Mouse (Mus musculus) neural tube, embryonic 15.5 days (tissue): Measurements from ENCODE around the gene Pde7b. TPM values are rescaled to one million over a fixed set of nuclear protein-coding genes. Genes with fewer than 3 reads are reported as not detected.

Experiments
- ATAC-seq: fragments of 200-750 bp; cut with Nextera tagmentation; 2 replicates; pipeline ENCODE4 v1.8.0; 2017; ENCODE audit warnings: mild to moderate bottlenecking, moderate TSS enrichment, moderate library complexity; ENCODE audit not compliant: low FRiP score
- H3K27ac ChIP-seq: fragments of 300-500 bp; sonication (generic); replicated peaks from 2 replicates; pipeline ENCODE4 v1.5.1; 2015; ENCODE audit warnings: mild to moderate bottlenecking, inconsistent platforms
- H3K27me3 ChIP-seq: fragments of 300-500 bp; sonication (generic); replicated peaks from 2 replicates; pipeline ENCODE4 v1.6.1; 2015; ENCODE audit warnings: inconsistent platforms
- H3K36me3 ChIP-seq: fragments of 300-500 bp; sonication (generic); 2 replicates; pipeline ENCODE4 v1.6.1; 2015; ENCODE audit warnings: inconsistent platforms
- H3K4me1 ChIP-seq: fragments of 300-500 bp; sonication (generic); 2 replicates; pipeline ENCODE4 v1.6.1; 2015; ENCODE audit warnings: inconsistent platforms
- H3K4me2 ChIP-seq: fragments of 300-500 bp; sonication (generic); 2 replicates; pipeline ENCODE4 v1.6.1; 2015; ENCODE audit warnings: inconsistent platforms, mild to moderate bottlenecking, moderate library complexity
- H3K4me3 ChIP-seq: fragments of 300-500 bp; sonication (generic); replicated peaks from 2 replicates; pipeline ENCODE4 v1.5.1; 2015; ENCODE audit warnings: mild to moderate bottlenecking, inconsistent platforms
- H3K9ac ChIP-seq: fragments of 300-500 bp; sonication (generic); replicated peaks from 2 replicates; pipeline ENCODE4 v1.6.1; 2015; ENCODE audit warnings: mild to moderate bottlenecking, inconsistent platforms
- H3K9me3 ChIP-seq: fragments of 300-500 bp; sonication (generic); replicated peaks from 2 replicates; pipeline ENCODE4 v1.6.1; 2016; ENCODE audit warnings: inconsistent platforms
- WGBS: fragments of 180-500 bp; shearing (Covaris S2); methylation state at CpG from one replicate; pipeline ENCODE4 v1.1.7; 2015; ENCODE audit warnings: mixed read lengths; 5-methylcytosine and 5-hydroxymethylcytosine counted together
- polyA plus RNA-seq: library from polyadenylated mRNA; unstranded; fragments of >200 nt; fragmentation: Nextera tagmentation; extraction: Ambion mirVana; gene quantifications from 2 replicates; pipeline ENCODE4 v1.2.1, GENCODE M21; 2015

Pde7b gene
- polyA plus RNA-seq, 1 experiment from 2014 or later: 3.9 TPM

DNA sequence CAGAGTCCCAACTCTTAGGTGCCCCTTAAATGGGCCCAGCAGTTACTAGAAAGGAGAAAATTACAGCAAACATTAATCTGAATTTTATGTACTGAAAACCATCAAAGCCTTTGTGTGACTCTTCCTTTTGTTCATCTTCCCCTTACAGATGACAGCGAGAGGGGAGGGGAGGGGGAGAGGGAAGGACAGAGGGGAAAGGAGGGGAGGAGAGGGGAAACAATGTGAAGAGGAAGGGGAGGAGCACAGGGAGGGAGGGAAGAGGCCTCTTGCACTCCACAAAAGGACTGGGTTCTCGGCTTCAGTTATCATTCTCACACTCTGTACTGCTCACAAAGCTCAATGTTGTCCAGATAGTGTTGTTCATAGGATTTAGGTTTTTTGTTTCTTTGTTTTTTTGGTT, 5.7 kb downstream of the Pde7b start:
- 25% methylated on average over 2 of the region's 2 CpGs for whole genome bisulfite sequencing
- Histone ChIP-seq H3K9me3 (no peaks in the 10 kb centered on the region), H3K27me3 (no peaks in the 10 kb centered on the region), H3K4me2 (no peak overlapping the region), H3K36me3 (no peaks in the 10 kb centered on the region), H3K4me1 (peaks cover 13% of the 10 kb centered on the region), H3K4me3 (no peak overlapping the region), H3K9ac (no peak overlapping the region), H3K27ac (no peak overlapping the region)
- ATAC-seq: no peak

DNA sequence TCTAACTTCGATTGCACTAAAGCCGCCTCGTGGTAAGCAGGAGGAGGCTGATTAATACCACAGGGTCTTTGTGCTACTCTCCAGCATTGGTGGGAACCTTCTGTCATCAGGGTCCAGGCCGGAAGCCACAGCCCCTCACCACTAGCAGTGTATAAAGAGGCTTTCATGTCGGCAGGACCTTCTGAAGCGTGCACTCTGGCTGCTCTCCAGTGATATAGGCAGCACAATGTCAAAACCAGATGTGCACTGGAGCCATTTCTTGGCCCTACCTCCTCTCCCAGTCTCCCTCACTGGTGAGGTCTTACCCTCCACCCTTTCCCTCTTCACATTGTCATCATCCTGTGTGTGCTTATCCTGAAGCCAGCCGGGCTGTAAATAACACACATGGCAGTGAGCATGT, 24.2 kb downstream of the Pde7b start:
- H3K27me3 ChIP-seq: no peaks in the 10 kb centered on the region
- no peaks in the 10 kb centered on the region for H3K36me3 ChIP-seq
- no peaks in the 10 kb centered on the region for H3K9me3 ChIP-seq
- WGBS: 67% methylated on average over 7 of the region's 7 CpGs
- H3K4me3 ChIP-seq: no peak overlapping the region
- no peak overlapping the region for H3K27ac ChIP-seq
- ATAC-seq: peak; percentile 41; the same call in 1 of the 2 replicates
- no peak overlapping the region for H3K9ac ChIP-seq
- no peaks in the 10 kb centered on the region for H3K4me1 ChIP-seq
- no peak overlapping the region for H3K4me2 ChIP-seq

GRCm38 (mm10) chr10:20699874-20700273, 25.0 kb downstream of the Pde7b start:
- Histone ChIP-seq H3K9ac (no peak overlapping the region), H3K27ac (no peak overlapping the region), H3K27me3 (no peaks in the 10 kb centered on the region), H3K4me2 (no peak overlapping the region), H3K9me3 (no peaks in the 10 kb centered on the region), H3K36me3 (no peaks in the 10 kb centered on the region), H3K4me1 (no peaks in the 10 kb centered on the region), H3K4me3 (no peak overlapping the region)
- ATAC-seq: no peak
- 95% methylated on average over 9 of the region's 9 CpGs for WGBS

- no peaks in the 10 kb centered on the region for H3K4me1 ChIP-seq
- H3K4me2 ChIP-seq: no peak overlapping the region
- no peak for ATAC-seq
These were observed 29.2 kb downstream of the Pde7b start for GRCm38 (mm10) chr10:20695637-20696036.

DNA sequence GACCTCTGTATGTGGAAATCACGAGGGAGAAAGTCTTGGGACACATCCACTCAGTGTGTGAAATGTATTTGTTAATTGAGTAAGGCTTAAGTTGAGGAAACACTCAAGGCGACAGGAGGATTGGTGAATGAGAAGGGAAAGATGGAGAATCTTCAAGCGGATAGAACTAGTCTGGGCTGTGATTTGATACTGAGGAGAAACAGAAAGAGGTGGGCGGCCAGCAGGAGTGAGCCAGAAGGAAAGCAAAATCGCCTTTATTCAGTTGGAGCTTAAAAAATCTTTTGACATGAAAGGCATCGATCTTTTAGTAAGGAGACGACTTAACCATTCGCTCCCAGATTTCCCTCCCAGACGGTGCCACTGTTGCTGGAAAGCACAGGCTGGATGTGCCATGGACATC, 34.9 kb downstream of the Pde7b start:
- H3K36me3 ChIP-seq: no peaks in the 10 kb centered on the region
- H3K4me1 ChIP-seq: no peaks in the 10 kb centered on the region
- H3K27me3 ChIP-seq: no peaks in the 10 kb centered on the region
- 87% methylated on average over 9 of the region's 9 CpGs for WGBS
- H3K9me3 ChIP-seq: no peaks in the 10 kb centered on the region
- no peak for ATAC-seq
- H3K4me2 ChIP-seq: no peak overlapping the region
- no peak overlapping the region for H3K9ac ChIP-seq
- no peak overlapping the region for H3K4me3 ChIP-seq
- H3K27ac ChIP-seq: no peak overlapping the region

More at GRCm38 (mm10) chr10:20695637-20696036, 29.2 kb downstream of the Pde7b start:
- H3K36me3 ChIP-seq: no peaks in the 10 kb centered on the region
- H3K4me3 ChIP-seq: no peak overlapping the region
- H3K9me3 ChIP-seq: no peaks in the 10 kb centered on the region
- WGBS: 90% methylated on average over 11 of the region's 11 CpGs
- no peaks in the 10 kb centered on the region for H3K27me3 ChIP-seq
- H3K9ac ChIP-seq: no peak overlapping the region
- no peak overlapping the region for H3K27ac ChIP-seq

- no peaks in the 10 kb centered on the region for H3K36me3 ChIP-seq
- H3K4me3 ChIP-seq: no peak overlapping the region
- no peak overlapping the region for H3K9ac ChIP-seq
- H3K27ac ChIP-seq: no peak overlapping the region
- no peaks in the 10 kb centered on the region for H3K27me3 ChIP-seq
- no peaks in the 10 kb centered on the region for H3K4me1 ChIP-seq
- 98% methylated on average over 2 of the region's 2 CpGs for WGBS
- H3K9me3 ChIP-seq: no peaks in the 10 kb centered on the region
- ATAC-seq: no peak
- H3K4me2 ChIP-seq: no peak overlapping the region
These were observed 40.7 kb downstream of the Pde7b start for GRCm38 (mm10) chr10:20684151-20684550.

DNA sequence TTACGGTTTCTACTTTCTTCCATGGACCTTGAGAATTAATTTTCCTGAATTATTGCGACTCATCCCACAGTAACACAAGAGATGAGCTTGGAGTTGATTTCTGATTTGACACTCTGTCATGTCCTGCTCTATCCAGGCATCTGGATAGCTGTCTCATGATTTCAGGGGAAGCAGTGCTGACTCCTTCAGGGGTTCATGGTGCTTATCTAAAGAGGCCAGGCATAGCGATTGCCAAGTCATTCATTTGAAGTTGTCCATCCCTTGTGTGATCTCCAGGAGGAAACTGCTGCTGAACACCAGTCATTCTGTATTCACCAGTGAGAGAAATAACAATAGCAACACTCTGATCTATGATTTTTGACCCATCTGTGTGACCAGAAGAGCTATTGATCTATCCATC, 43.9 kb downstream of the Pde7b start:
- Histone ChIP-seq H3K36me3 (no peaks in the 10 kb centered on the region), H3K4me3 (no peak overlapping the region), H3K4me1 (no peaks in the 10 kb centered on the region), H3K9ac (no peak overlapping the region), H3K27me3 (no peaks in the 10 kb centered on the region), H3K4me2 (no peak overlapping the region), H3K27ac (no peak overlapping the region), H3K9me3 (no peaks in the 10 kb centered on the region)
- ATAC-seq: no peak
- 95% methylated on average over 3 of the region's 3 CpGs for WGBS

GRCm38 (mm10) chr10:20675321-20675720, 49.6 kb downstream of the Pde7b start:
- H3K4me3 ChIP-seq: no peak overlapping the region
- no peak overlapping the region for H3K4me2 ChIP-seq
- no peak overlapping the region for H3K27ac ChIP-seq
- no peaks in the 10 kb centered on the region for H3K4me1 ChIP-seq
- H3K9me3 ChIP-seq: no peaks in the 10 kb centered on the region
- 49% methylated on average over 3 of the region's 3 CpGs for WGBS
- H3K9ac ChIP-seq: no peak overlapping the region
- H3K27me3 ChIP-seq: no peaks in the 10 kb centered on the region
- no peak for ATAC-seq
- H3K36me3 ChIP-seq: no peaks in the 10 kb centered on the region

DNA sequence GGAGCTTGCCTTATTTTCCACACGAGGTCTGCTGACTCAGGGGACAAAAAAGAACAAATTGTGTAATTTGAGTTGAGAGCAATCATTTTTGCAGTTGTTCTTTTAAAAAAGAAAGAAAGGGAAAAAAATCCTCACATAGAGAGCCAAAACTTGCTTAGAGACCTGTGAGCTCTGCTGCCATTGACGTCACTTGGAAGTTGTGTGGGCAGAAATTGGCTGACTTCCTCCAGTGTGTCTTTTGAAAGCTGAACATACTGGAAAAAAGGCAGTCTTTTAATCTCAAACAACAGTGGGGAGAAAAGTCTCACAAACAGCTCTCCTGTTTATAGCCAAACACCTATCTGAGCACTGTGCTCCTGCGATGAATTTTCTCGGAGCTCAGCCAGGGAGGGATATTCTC, 51.1 kb downstream of the Pde7b start:
- Histone ChIP-seq H3K9me3 (no peaks in the 10 kb centered on the region), H3K4me1 (no peaks in the 10 kb centered on the region), H3K36me3 (no peaks in the 10 kb centered on the region), H3K27me3 (no peaks in the 10 kb centered on the region), H3K27ac (no peak overlapping the region), H3K4me2 (no peak overlapping the region), H3K9ac (no peak overlapping the region), H3K4me3 (no peak overlapping the region)
- WGBS: 88% methylated on average over 4 of the region's 4 CpGs
- ATAC-seq: no peak

GRCm38 (mm10) chr10:20672591-20672990, 52.3 kb downstream of the Pde7b start:
- Histone ChIP-seq H3K36me3 (no peaks in the 10 kb centered on the region), H3K9ac (no peak overlapping the region), H3K27ac (no peak overlapping the region; the same call in 1 of the 2 replicates), H3K27me3 (no peaks in the 10 kb centered on the region), H3K9me3 (no peaks in the 10 kb centered on the region), H3K4me2 (no peak overlapping the region), H3K4me3 (no peak overlapping the region), H3K4me1 (0 out of 2 replicates have a peak, but pooled peaks cover 8% of the 10 kb centered on the region)
- no peak for ATAC-seq
- WGBS: 82% methylated on average over 11 of the region's 11 CpGs

DNA sequence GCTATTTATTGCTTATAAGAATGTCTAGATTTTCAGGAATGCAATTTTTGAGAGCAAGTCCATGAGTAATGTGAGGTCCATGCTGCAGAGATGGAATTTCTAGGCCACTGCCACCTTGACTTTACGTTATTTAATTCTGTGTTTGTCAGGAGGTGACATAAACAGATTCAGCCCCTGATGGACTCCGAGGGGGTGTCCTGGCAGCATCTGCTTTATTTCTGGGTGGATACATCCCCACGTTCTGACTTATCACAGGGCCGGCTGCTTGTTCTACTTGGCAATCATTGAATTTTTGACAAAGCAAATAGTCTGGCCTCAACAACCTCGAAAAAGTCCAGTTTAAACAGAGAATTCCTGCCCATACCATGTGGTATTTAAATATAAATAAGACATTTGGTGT, 53.3 kb downstream of the Pde7b start:
- H3K9ac ChIP-seq: no peak overlapping the region
- H3K4me3 ChIP-seq: no peak overlapping the region
- no peaks in the 10 kb centered on the region for H3K9me3 ChIP-seq
- H3K36me3 ChIP-seq: no peaks in the 10 kb centered on the region
- H3K4me1 ChIP-seq: 0 out of 2 replicates have a peak, but pooled peaks cover 8% of the 10 kb centered on the region
- no peaks in the 10 kb centered on the region for H3K27me3 ChIP-seq
- H3K27ac ChIP-seq: no peak overlapping the region
- no peak for ATAC-seq
- 83% methylated on average over 5 of the region's 5 CpGs for WGBS
- H3K4me2 ChIP-seq: no peak overlapping the region

DNA sequence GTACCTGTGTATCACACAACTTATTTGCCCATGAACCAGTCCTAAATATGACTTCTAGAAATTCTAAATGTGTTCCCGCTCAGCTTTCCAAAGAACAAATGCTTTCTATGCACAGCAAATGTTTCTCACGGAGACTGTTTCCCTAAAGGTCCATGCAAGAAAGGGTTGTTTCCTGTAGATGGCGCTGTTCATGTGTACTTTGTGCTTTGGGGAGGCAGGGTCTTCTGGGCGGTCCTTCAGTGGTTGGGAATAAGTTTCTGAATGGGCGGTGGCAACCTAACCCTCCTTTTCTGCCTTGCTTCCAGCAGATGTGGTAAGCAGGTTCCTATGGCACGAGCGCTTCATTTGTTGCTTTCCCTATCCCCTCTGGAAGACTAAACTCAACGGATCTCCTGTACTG, 54.3 kb downstream of the Pde7b start:
- Histone ChIP-seq H3K4me3 (no peak overlapping the region), H3K36me3 (no peaks in the 10 kb centered on the region), H3K9me3 (no peaks in the 10 kb centered on the region), H3K27ac (no peak overlapping the region), H3K4me1 (0 out of 2 replicates have a peak, but pooled peaks cover 8% of the 10 kb centered on the region), H3K4me2 (no peak overlapping the region), H3K27me3 (no peaks in the 10 kb centered on the region), H3K9ac (no peak overlapping the region)
- 87% methylated on average over 8 of the region's 8 CpGs for WGBS
- ATAC-seq: no peak

DNA sequence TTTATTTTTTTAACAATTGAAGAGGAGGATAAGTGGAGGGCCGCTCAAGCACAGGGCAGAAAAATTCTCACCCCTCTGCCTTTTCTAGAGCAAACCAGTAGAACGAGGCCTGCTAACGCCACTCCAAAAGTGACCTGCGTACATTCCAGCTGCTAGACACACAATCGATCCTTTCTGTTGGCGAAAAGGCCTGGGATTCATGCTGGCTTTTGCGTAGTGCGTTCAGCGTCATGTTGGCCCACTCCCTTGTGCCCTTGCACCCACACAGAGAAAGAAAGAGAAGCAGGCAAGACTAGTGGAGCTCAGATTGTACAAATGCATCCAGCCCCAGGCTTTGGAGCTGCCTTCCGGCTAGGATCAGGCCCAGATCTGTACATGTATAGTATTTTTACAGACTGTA, 55.4 kb downstream of the Pde7b start:
- no peaks in the 10 kb centered on the region for H3K9me3 ChIP-seq
- H3K4me2 ChIP-seq: no peak overlapping the region
- H3K36me3 ChIP-seq: no peaks in the 10 kb centered on the region
- 0 out of 2 replicates have a peak, but pooled peaks cover 8% of the 10 kb centered on the region for H3K4me1 ChIP-seq
- no peak overlapping the region for H3K9ac ChIP-seq
- WGBS: 82% methylated on average over 10 of the region's 10 CpGs
- no peaks in the 10 kb centered on the region for H3K27me3 ChIP-seq
- no peak overlapping the region for H3K27ac ChIP-seq
- no peak overlapping the region for H3K4me3 ChIP-seq
- peak; percentile 53 for ATAC-seq
